Comparison of ENCODE assay signal across 29 mouse cellular contexts in genomic region chr3:145087857-145088598, GRCm38 (mm10). TPM values are rescaled to one million over a fixed set of nuclear protein-coding genes. Genes with fewer than 3 reads are reported as not detected.
DNase-seq lines count a peak whose midpoint lies in the region; ATAC-seq and TF ChIP-seq lines count a peak whose summit lies in the region.
"Had no signal": no experiment of that assay in that cellular context is flagged by ENCODE, and none has a peak within 500 bp of the region (broad histone marks: within the 10 kb centered on the region; RNA-seq: fewer than 3 reads in every experiment).

No protein-coding gene starts in this region.

- no peaks in the 10 kb centered on the region for H3K9me3 ChIP-seq in heart, embryonic 11.5 days (replicated peaks; ENCODE audit: control insufficient read depth, low read length)
- no peaks in the 10 kb centered on the region for H3K9me3 ChIP-seq in intestine, postnatal 0 days (ENCODE audit: control insufficient read depth)
- no peaks in the 10 kb centered on the region for H3K9me3 ChIP-seq in stomach, embryonic 15.5 days
- H3K9me3 ChIP-seq: forebrain, embryonic 10.5 days; forebrain, embryonic 13.5 days; heart, embryonic 15.5 days; hindbrain, embryonic 10.5 days; hindbrain, embryonic 13.5 days had no signal

- TF ChIP-seq CTCF in intestine, postnatal 0 days (IDR thresholded peaks at IDR 0.05; ENCODE audit: low read depth): no peak

- H3K4me1 ChIP-seq in heart, embryonic 11.5 days (ENCODE audit: control insufficient read depth, insufficient read depth, low read length): no peaks in the 10 kb centered on the region
- H3K4me1 ChIP-seq in intestine, postnatal 0 days (replicated peaks; ENCODE audit: control insufficient read depth, insufficient read depth, low read length): 0 out of 2 replicates have a peak, but pooled peaks cover 2% of the 10 kb centered on the region
- no peaks in the 10 kb centered on the region for H3K4me1 ChIP-seq in stomach, embryonic 15.5 days
- H3K4me1 ChIP-seq: forebrain, embryonic 10.5 days; forebrain, embryonic 13.5 days; heart, embryonic 12.5 days; heart, embryonic 15.5 days; hindbrain, embryonic 10.5 days; hindbrain, embryonic 13.5 days had no signal

- no peak overlapping the region for H3K4me2 ChIP-seq in heart, embryonic 11.5 days
- no peak overlapping the region for H3K4me2 ChIP-seq in intestine, postnatal 0 days (replicated peaks; ENCODE audit: low read depth)
- H3K4me2 ChIP-seq in stomach, embryonic 15.5 days: no peak overlapping the region
- H3K4me2 ChIP-seq: forebrain, embryonic 13.5 days; heart, embryonic 12.5 days; heart, embryonic 15.5 days; hindbrain, embryonic 13.5 days had no signal

- DNase-seq in heart, adult 11 months: peak; percentile 59
- no peak for DNase-seq in adrenal gland, adult 8-10 months
- no peak for DNase-seq in layer of hippocampus, postnatal 14 days (ENCODE audit: low spot score in 2 of 2)
- DNase-seq: adrenal gland, postnatal 10 days; adrenal gland, postnatal 36 days; cerebellum, adult 18-20 months; cerebellum, adult 9-10 months; cerebellum, postnatal 14 days; gastrocnemius, postnatal 10 days; gastrocnemius, postnatal 36 days; heart, postnatal 10 days; heart, postnatal 36 days had no signal

- H3K27ac ChIP-seq in heart, embryonic 11.5 days (ENCODE audit: low read depth, low read length): no peak overlapping the region
- no peak overlapping the region for H3K27ac ChIP-seq in intestine, postnatal 0 days (ENCODE audit: low read depth, low read length)
- peak overlapping the region; percentile 38; the same call in 1 of the 2 replicates for H3K27ac ChIP-seq in stomach, embryonic 15.5 days
- H3K27ac ChIP-seq: forebrain, embryonic 10.5 days; forebrain, embryonic 13.5 days; heart, embryonic 15.5 days; hindbrain, embryonic 10.5 days; hindbrain, embryonic 13.5 days had no signal

- no peak overlapping the region for H3K9ac ChIP-seq in heart, embryonic 11.5 days (ENCODE audit: low read depth, low read length)
- H3K9ac ChIP-seq in intestine, postnatal 0 days (ENCODE audit: low read depth, low read length): no peak overlapping the region
- H3K9ac ChIP-seq in stomach, embryonic 15.5 days: no peak overlapping the region
- H3K9ac ChIP-seq: forebrain, embryonic 13.5 days; heart, embryonic 12.5 days; heart, embryonic 15.5 days; hindbrain, embryonic 13.5 days had no signal

- no peak overlapping the region for H3K4me3 ChIP-seq in heart, embryonic 11.5 days (ENCODE audit: low read depth, low read length)
- no peak overlapping the region for H3K4me3 ChIP-seq in intestine, postnatal 0 days (ENCODE audit: low read depth, low read length)
- no peak overlapping the region for H3K4me3 ChIP-seq in stomach, embryonic 15.5 days (replicated peaks)
- H3K4me3 ChIP-seq: forebrain, embryonic 10.5 days; forebrain, embryonic 13.5 days; heart, embryonic 12.5 days; heart, embryonic 15.5 days; hindbrain, embryonic 10.5 days; hindbrain, embryonic 13.5 days had no signal

- H3K36me3 ChIP-seq in heart, embryonic 11.5 days (ENCODE audit: control insufficient read depth, insufficient read depth, low read length): no peaks in the 10 kb centered on the region
- no peaks in the 10 kb centered on the region for H3K36me3 ChIP-seq in intestine, postnatal 0 days (ENCODE audit: control insufficient read depth, insufficient read depth)
- H3K36me3 ChIP-seq in stomach, embryonic 15.5 days: no peaks in the 10 kb centered on the region
- H3K36me3 ChIP-seq: forebrain, embryonic 10.5 days; heart, embryonic 12.5 days; heart, embryonic 15.5 days; hindbrain, embryonic 10.5 days; hindbrain, embryonic 13.5 days had no signal

- ATAC-seq in heart, embryonic 11.5 days (replicated peaks; ENCODE audit: insufficient number of reproducible peaks, low FRiP score, low TSS enrichment): no peak
- peak; percentile 16; the same call in 1 of the 2 replicates for ATAC-seq in intestine, postnatal 0 days
- peak; percentile 88 for ATAC-seq in stomach, embryonic 15.5 days (ENCODE audit: insufficient read depth, low FRiP score, low read depth)
- ATAC-seq: activated CD4-positive, CD25-positive, alpha-beta regulatory T cell, adult 4 months; forebrain, embryonic 13.5 days; forebrain, embryonic 16.5 days; hindbrain, embryonic 16.5 days had no signal

- no peaks in the 10 kb centered on the region for H3K27me3 ChIP-seq in heart, embryonic 11.5 days (ENCODE audit: control insufficient read depth, insufficient read depth, low read length)
- H3K27me3 ChIP-seq in intestine, postnatal 0 days (replicated peaks; ENCODE audit: control insufficient read depth, insufficient read depth, low read length): no peaks in the 10 kb centered on the region
- no peaks in the 10 kb centered on the region for H3K27me3 ChIP-seq in stomach, embryonic 15.5 days (replicated peaks)
- H3K27me3 ChIP-seq: forebrain, embryonic 13.5 days; heart, embryonic 12.5 days; heart, embryonic 15.5 days; hindbrain, embryonic 13.5 days had no signal

- 62% methylated on average over 8 of the region's 8 CpGs for WGBS in heart, embryonic 11.5 days (ENCODE audit: insufficient replicate concordance)
- WGBS in intestine, postnatal 0 days: 38% methylated on average over 8 of the region's 8 CpGs
- 31% methylated on average over 8 of the region's 8 CpGs for WGBS in stomach, embryonic 15.5 days

RNA-seq across cellular contexts. Expression of gene Clca2, which starts 11.2 kb away (rescaled TPM):
- 0.23 TPM in 1 of 2 replicates, not detected in the other for polyA plus RNA-seq in heart, embryonic 11.5 days (2014; fragmentation: Nextera tagmentation; extraction: Ambion mirVana)
- polyA plus RNA-seq in intestine, postnatal 0 days (2015; fragmentation: Nextera tagmentation; extraction: Ambion mirVana): 0.47 and 0.51 TPM in 2 replicates
- 0.77 and 1.1 TPM in 2 replicates for polyA plus RNA-seq in stomach, embryonic 15.5 days (2015; fragmentation: Nextera tagmentation; extraction: Ambion mirVana)
- total RNA-seq in adrenal gland, adult 8-10 months (2022): 1 to 10 TPM in 1 of 4 experiments, under 1 TPM in 1, not detected in 2; 0.12 to 1.3 TPM
- under 1 TPM in 1 of 2 experiments, not detected in 1; 0.07 TPM for total RNA-seq in layer of hippocampus, postnatal 14 days (2021)
- total RNA-seq: ES-E14; granulocyte monocyte progenitor cell, adult 5-6 weeks had no signal
- polyA plus RNA-seq: activated CD4-positive, CD25-positive, alpha-beta regulatory T cell, adult 4 months; forebrain, embryonic 13.5 days; hindbrain, embryonic 16.5 days had no signal

RNA-seq across cellular contexts. Expression of gene Odf2l, which starts 30.4 kb away (rescaled TPM):
- polyA plus RNA-seq in heart, embryonic 11.5 days (2014; fragmentation: Nextera tagmentation; extraction: Ambion mirVana): 13.9 and 14.3 TPM in 2 replicates
- 11.4 and 14.6 TPM in 2 replicates for polyA plus RNA-seq in intestine, postnatal 0 days (2015; fragmentation: Nextera tagmentation; extraction: Ambion mirVana)
- polyA plus RNA-seq in stomach, embryonic 15.5 days (2015; fragmentation: Nextera tagmentation; extraction: Ambion mirVana): 16.2 and 17.4 TPM in 2 replicates
- total RNA-seq in adrenal gland, adult 8-10 months (2022): 10 to 100 TPM; 18.1 to 26.7 (median 22.5) TPM
- total RNA-seq in layer of hippocampus, postnatal 14 days (2021): 10 to 100 TPM; 17.1 to 22.7 TPM

RNA-seq across cellular contexts. Expression of gene Clca1, which starts 55.5 kb away (rescaled TPM):
- polyA plus RNA-seq in heart, embryonic 11.5 days (2014; fragmentation: Nextera tagmentation; extraction: Ambion mirVana): not detected in 2 replicates
- 129 and 164 TPM in 2 replicates for polyA plus RNA-seq in intestine, postnatal 0 days (2015; fragmentation: Nextera tagmentation; extraction: Ambion mirVana)
- 5.8 and 6.9 TPM in 2 replicates for polyA plus RNA-seq in stomach, embryonic 15.5 days (2015; fragmentation: Nextera tagmentation; extraction: Ambion mirVana)
- not detected for total RNA-seq in adrenal gland, adult 8-10 months (2022)
- not detected for total RNA-seq in layer of hippocampus, postnatal 14 days (2021)
- total RNA-seq: adrenal gland, postnatal 10 days; adrenal gland, postnatal 36 days; gastrocnemius, adult 18-20 months; gastrocnemius, postnatal 10 days; gastrocnemius, postnatal 36 days; granulocyte monocyte progenitor cell, adult 5-6 weeks; heart, adult 8-10 months; heart, postnatal 10 days; heart, postnatal 36 days had no signal
- polyA plus RNA-seq: activated CD4-positive, CD25-positive, alpha-beta regulatory T cell, adult 4 months; embryonic facial prominence, embryonic 11.5 days; forebrain, embryonic 10.5 days; forebrain, embryonic 13.5 days; forebrain, embryonic 16.5 days; heart, embryonic 12.5 days; heart, embryonic 15.5 days; hindbrain, embryonic 10.5 days; hindbrain, embryonic 13.5 days; hindbrain, embryonic 16.5 days had no signal

Comparison
In these comparisons a context has a peak if more than half of its experiments do, and no peak if none do; other contexts are left out.
1. RNA of gene Clca1, which starts 55.5 kb away (polyA plus RNA-seq): 129 to 164 TPM in intestine, postnatal 0 days; 5.8 to 6.9 TPM in stomach, embryonic 15.5 days and not detected in heart, embryonic 11.5 days; every median in the first group is over 10 times any median in the second.